Mouse (Mus musculus) forebrain, embryonic 10.5 days (tissue): ENCODE measurements at regions not wholly inside any gene's neighbourhood (a gene's known extent, or its start where the extent isn't known, plus 50 kb on each side); places are given as distances from the start of the nearest gene placed in this dataset.

Source experiments
- DNase-seq: peaks from one replicate; pipeline ENCODE4 v3.0.0-alpha.2; 2017; ENCODE audit warnings: low spot score; ENCODE audit errors: extremely low spot score
- H3K27ac ChIP-seq: fragments of 300-500 bp; sonication (generic); 2 replicates; pipeline ENCODE4 v1.5.1; 2016; ENCODE audit warnings: mild to moderate bottlenecking
- H3K27me3 ChIP-seq: fragments of 300-500 bp; sonication (generic); 2 replicates; pipeline ENCODE4 v1.6.1; 2016; ENCODE audit warnings: mild to moderate bottlenecking; ENCODE audit not compliant: poor library complexity, severe bottlenecking
- H3K36me3 ChIP-seq: fragments of 300-500 bp; sonication (generic); replicated peaks from 2 replicates; pipeline ENCODE4 v1.6.1; 2016; ENCODE audit warnings: mild to moderate bottlenecking, moderate library complexity
- H3K4me1 ChIP-seq: fragments of 300-500 bp; sonication (generic); 2 replicates; pipeline ENCODE4 v1.6.1; 2016
- H3K4me3 ChIP-seq: fragments of 300-500 bp; sonication (generic); 2 replicates; pipeline ENCODE4 v1.5.1; 2016; ENCODE audit warnings: mild to moderate bottlenecking, moderate library complexity
- H3K9me3 ChIP-seq: fragments of 300-500 bp; sonication (generic); 2 replicates; pipeline ENCODE4 v1.6.1; 2016; ENCODE audit warnings: mild to moderate bottlenecking, moderate library complexity
- WGBS: fragments of 180-500 bp; shearing (Covaris S2); methylation state at CpG from one replicate; pipeline ENCODE4 v1.1.7; 2016; 5-methylcytosine and 5-hydroxymethylcytosine counted together

DNA sequence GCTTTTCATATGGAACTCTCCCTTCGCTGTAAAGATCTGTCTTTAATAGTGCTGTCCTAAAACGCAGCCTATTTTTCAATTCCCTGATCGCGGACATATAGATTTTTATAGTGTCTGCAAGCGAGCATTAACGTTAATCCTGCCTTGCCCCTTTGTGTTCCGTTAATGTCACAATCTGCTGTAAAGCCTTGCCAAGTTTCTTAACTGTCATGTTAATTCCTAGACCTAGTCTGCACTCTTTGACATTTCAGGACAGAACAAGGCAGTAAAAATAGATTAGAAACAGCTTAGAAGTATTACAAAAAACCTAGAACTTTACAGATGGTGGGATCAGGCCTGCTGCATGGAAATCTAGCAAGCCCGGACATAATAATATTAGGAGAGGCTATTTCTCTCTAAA, 410.6 kb downstream of the Zfp536 start:
- DNase-seq, result no peak
- Histone ChIP-seq H3K9me3 (no peaks in the 10 kb centered on the region), H3K27me3 (peaks cover 4% of the 10 kb centered on the region; the same call in 1 of the 2 replicates), H3K4me1 (peaks cover 72% of the 10 kb centered on the region), H3K4me3 (peak overlapping the region; percentile 46), H3K36me3 (no peaks in the 10 kb centered on the region), H3K27ac (peak overlapping the region; percentile 90)
- WGBS, result 23% methylated on average over 8 of the region's 8 CpGs

DNA sequence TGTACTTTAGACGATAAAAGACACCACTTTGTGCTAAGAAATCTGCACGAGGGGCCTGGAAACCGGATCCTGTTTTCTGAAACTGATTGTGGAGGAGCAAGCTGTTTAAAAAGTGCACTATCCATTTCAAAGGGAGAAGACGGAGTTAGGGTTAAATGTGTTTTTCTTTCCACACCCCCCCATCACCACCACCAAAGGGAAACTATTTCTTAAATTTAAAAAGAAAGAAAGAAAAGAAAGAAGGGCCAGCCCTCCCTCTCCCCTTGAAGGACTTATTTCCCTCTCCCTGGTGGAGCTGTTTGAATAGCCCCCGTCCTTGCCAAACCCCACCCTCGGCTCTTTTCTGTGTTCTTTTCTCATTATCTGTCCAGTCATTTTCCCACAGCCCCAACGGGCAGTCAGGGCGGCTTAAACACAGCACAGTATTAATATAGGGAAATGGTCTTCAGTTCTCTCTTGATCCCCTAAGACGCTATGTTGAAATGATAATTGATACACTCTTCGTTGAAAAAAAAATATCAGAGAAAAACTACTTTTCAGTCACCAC, 409.7 kb downstream of the Zfp536 start:
- no peaks in the 10 kb centered on the region for H3K36me3 ChIP-seq
- peak overlapping the region; percentile 90 for H3K27ac ChIP-seq
- H3K4me1 ChIP-seq, result peaks cover 67% of the 10 kb centered on the region
- DNase-seq, result peak; percentile 68
- H3K4me3 ChIP-seq, result peak overlapping the region; percentile 25; the same call in 1 of the 2 replicates
- WGBS, result 8% methylated on average over 10 of the region's 10 CpGs
- peaks cover 4% of the 10 kb centered on the region; the same call in 1 of the 2 replicates for H3K27me3 ChIP-seq
- no peaks in the 10 kb centered on the region for H3K9me3 ChIP-seq

DNA sequence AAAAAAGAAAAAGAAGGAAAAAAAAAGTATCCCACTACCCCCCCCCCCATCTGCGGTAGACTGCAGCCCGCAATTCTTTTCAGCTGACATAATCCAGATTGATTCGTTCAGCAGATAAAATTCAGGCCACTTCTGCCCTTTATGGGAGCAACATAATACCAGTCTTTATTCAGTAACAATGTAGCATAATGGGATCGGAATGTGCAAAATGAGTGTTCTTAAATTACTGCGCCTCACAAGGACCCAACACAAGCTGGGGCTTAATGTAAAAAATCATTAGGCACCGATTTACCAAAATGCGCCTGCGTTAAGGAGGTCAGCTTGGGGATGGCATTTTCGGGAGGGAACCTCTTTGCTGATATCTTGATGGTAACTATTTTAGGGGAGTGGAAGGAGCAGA, 409.2 kb downstream of the Zfp536 start:
- H3K9me3 ChIP-seq, result no peaks in the 10 kb centered on the region
- H3K4me1 ChIP-seq, result peaks cover 67% of the 10 kb centered on the region
- peak overlapping the region; percentile 25; the same call in 1 of the 2 replicates for H3K4me3 ChIP-seq
- WGBS, result 9% methylated on average over 9 of the region's 9 CpGs
- H3K27ac ChIP-seq, result peak overlapping the region; percentile 90
- peaks cover 4% of the 10 kb centered on the region; the same call in 1 of the 2 replicates for H3K27me3 ChIP-seq
- no peaks in the 10 kb centered on the region for H3K36me3 ChIP-seq
- DNase-seq, result no peak

DNA sequence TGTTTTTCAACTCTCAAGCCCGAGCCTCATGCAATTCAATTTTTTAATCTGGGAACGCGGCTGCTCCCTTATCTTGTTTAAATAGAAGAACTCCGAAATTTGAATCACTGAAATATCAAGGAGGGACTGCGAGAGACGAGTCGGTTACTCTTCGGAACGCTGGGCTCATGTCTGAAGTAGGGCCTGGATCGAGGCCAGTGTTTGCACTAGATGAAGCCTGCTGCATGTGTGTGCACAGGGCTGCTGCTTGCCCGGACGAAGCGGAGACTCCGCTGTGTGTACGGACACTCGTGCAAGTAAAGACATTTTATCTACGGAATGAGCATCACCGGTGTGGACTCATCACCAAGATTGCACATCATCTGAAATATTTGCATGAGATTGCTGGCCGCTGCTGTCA, 407.4 kb downstream of the Zfp536 start:
- Histone ChIP-seq H3K27ac (peak overlapping the region; percentile 90), H3K4me1 (peaks cover 61% of the 10 kb centered on the region), H3K36me3 (no peaks in the 10 kb centered on the region), H3K27me3 (peaks cover under 1% of the 10 kb centered on the region; the same call in 1 of the 2 replicates), H3K4me3 (no peak overlapping the region), H3K9me3 (no peaks in the 10 kb centered on the region)
- DNase-seq, result no peak
- 94% methylated on average over 19 of the region's 19 CpGs for WGBS

DNA sequence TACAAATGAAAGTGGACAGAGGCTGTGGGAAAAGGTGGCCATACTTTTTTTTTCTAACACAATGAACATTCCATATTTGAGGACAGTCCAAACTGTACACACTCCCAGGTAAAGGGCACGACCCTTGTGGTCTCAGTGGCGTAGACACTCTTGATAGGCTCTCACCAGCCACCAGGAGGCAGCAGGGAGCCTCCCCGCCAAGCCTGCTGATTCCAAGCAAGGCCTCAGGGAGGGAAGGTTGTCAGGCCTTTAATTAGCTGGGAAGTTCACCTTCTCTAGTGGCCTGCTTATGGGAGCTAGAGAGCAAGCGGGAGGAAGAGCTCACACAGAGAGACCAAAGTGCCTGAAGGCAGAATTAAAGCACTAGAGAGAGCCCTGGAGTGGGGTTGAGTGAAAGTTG, 403.7 kb downstream of the Zfp536 start:
- Histone ChIP-seq H3K27ac (peak overlapping the region; percentile 62), H3K4me3 (no peak overlapping the region), H3K36me3 (no peaks in the 10 kb centered on the region), H3K9me3 (no peaks in the 10 kb centered on the region), H3K4me1 (peaks cover 36% of the 10 kb centered on the region), H3K27me3 (peaks cover 14% of the 10 kb centered on the region)
- WGBS, result 36% methylated on average over 4 of the region's 4 CpGs
- peak; percentile 41 for DNase-seq

DNA sequence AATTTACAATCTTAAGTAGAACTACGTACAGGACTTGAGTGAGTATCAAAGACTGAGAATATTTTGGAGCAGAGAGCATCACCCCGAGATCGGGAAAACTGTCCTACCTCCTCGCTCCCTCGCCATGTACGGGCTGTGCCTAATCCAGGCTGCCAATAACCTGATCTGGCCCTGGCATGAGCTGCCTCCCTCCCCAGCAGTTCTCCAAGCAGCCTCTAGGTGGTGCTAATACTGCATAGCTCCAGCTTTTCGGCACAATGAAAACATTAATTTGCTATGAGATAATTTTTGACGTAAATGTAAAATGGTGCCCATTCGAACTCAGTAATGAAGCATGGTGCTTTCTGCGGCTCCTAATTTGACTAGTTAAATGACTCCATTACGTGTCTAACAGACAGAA, 399.6 kb downstream of the Zfp536 start:
- Histone ChIP-seq H3K27me3 (peaks cover 35% of the 10 kb centered on the region), H3K9me3 (no peaks in the 10 kb centered on the region), H3K27ac (0 out of 2 replicates have a peak overlapping the region, but pooled peaks have one; percentile 4), H3K4me1 (peaks cover 62% of the 10 kb centered on the region), H3K4me3 (no peak overlapping the region; the same call in 1 of the 2 replicates), H3K36me3 (no peaks in the 10 kb centered on the region)
- WGBS, result 13% methylated on average over 11 of the region's 11 CpGs
- peak; percentile 75 for DNase-seq

DNA sequence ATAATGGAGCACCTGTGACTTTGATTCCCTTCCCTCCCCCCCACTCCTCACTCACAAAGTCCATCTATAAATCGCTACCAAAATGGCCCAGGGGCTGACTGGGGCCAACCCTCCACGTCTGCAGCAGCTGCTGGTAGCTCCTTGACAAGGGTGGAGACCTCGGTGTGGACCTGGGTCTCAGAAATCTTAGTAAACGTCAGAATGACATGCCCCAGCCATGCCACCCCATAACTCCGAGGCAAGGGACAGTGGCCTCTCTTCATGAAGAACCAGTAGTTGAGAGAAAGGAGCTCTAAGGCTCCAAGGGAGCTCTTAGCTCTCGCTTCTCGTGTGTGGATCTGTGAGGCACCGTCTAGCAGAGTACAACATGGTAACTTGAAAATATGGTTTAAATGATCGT, 398.4 kb downstream of the Zfp536 start:
- Histone ChIP-seq H3K36me3 (no peaks in the 10 kb centered on the region), H3K27me3 (peaks cover 43% of the 10 kb centered on the region), H3K4me1 (peaks cover 57% of the 10 kb centered on the region), H3K9me3 (no peaks in the 10 kb centered on the region), H3K27ac (peak overlapping the region; percentile 78), H3K4me3 (no peak overlapping the region)
- 51% methylated on average over 9 of the region's 9 CpGs for WGBS
- DNase-seq, result no peak

DNA sequence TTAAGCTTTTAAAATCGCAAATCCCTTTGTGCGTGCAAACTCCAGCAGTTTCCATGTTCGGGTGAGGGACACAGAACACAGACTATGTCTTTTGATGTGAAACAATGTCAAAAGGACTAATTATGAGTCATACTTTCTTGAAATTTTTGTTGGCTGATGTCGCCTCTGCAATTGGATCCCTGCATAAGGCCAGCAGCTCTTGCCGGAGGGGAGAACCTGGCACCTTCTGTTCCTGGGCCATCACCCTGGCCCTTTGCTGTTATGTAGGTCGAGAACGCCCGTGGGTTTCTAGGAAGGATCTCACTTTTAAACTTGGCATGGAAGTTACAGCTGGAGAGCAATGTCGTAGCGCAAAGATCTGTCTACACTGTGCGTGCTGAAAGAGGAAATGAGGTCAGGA, 397.9 kb downstream of the Zfp536 start:
- Histone ChIP-seq H3K4me1 (peaks cover 52% of the 10 kb centered on the region), H3K9me3 (no peaks in the 10 kb centered on the region), H3K27me3 (peaks cover 43% of the 10 kb centered on the region), H3K36me3 (no peaks in the 10 kb centered on the region), H3K4me3 (no peak overlapping the region), H3K27ac (peak overlapping the region; percentile 78)
- WGBS, result 53% methylated on average over 11 of the region's 11 CpGs
- DNase-seq, result no peak

DNA sequence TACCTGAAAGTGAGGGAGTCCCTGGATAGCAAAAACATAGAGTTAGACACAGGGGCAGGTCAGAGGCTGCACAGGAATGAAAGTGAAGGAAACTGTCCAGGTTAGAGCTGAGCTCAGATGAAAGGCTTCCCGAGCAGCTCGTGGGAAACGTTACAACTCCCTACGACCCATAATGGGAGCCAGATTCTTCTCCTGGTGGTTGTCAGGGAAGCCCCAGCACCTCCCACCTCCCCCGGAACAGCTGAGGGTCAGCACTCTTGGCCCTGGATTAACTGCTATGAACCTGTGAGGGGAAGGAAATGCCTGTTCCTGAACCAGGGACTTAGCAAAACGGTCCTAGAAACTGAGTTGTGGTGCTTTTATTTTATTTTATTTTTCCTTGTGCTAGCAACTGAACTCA, 397.2 kb downstream of the Zfp536 start:
- peak overlapping the region; percentile 78 for H3K27ac ChIP-seq

DNA sequence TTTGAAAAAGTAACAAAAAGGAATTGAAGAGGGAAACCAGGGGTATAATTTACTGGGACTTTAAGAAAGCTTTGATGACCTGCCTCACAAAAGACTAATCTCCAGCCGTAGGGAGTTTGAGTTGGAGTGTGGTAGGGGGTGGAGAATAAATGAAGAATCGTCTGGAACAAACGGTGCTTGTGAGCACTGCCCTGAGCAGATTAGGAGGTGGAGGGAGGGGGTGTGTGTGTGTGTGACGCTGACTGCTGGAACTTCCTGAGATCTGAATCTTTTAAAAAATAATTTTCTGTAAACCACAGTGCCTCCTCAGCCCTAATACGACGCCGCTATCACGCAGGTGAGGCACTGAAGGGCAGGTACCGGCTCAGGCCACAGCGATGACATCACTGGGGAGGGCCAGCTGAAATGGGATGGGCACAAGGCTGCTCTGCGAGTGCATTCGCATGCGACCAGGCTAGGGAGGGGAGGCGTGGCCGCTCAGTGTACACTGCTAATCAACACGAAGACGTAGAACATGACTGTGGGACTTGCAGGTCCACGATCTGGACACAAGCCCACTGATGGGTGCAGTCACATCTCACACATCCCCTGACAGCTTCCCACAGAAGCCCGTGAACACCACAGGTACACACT, 395.4 kb downstream of the Zfp536 start:
- Histone ChIP-seq H3K4me3 (peak overlapping the region; percentile 29; the same call in 1 of the 2 replicates), H3K27ac (peak overlapping the region; percentile 21; the same call in 1 of the 2 replicates), H3K36me3 (no peaks in the 10 kb centered on the region), H3K27me3 (peaks cover 34% of the 10 kb centered on the region), H3K9me3 (no peaks in the 10 kb centered on the region), H3K4me1 (peaks cover 54% of the 10 kb centered on the region)
- no peak for DNase-seq
- 30% methylated on average over 19 of the region's 19 CpGs for whole genome bisulfite sequencing

More for the DNA sequence above, 397.2 kb downstream of the Zfp536 start:
- Histone ChIP-seq H3K27me3 (peaks cover 43% of the 10 kb centered on the region), H3K4me3 (no peak overlapping the region), H3K9me3 (no peaks in the 10 kb centered on the region), H3K36me3 (no peaks in the 10 kb centered on the region), H3K4me1 (peaks cover 52% of the 10 kb centered on the region)
- WGBS, result 14% methylated on average over 6 of the region's 6 CpGs
- no peak for DNase-seq

DNA sequence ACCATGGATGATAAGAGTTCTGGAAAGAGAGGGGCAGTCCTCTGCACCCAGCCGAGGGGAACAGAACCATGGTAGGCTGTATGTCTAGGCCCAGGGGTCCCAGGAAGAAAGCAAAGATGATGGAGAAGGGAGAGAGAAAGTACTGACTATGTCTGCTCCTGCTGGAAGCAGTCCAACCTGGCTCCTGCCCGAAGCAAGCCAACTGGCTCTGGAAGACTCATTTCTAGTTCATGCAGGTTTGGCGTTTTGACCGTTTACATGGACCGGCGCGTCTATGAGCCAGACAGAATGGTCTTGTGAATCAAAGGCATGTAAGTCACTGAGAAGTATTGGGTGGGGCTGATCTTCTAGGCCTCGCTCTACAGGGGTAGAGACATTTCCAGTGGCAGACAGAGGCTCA, 385.6 kb downstream of the Zfp536 start:
- DNase-seq, result no peak
- Histone ChIP-seq H3K4me3 (no peak overlapping the region), H3K27ac (no peak overlapping the region), H3K4me1 (peaks cover 28% of the 10 kb centered on the region), H3K27me3 (no peaks in the 10 kb centered on the region), H3K36me3 (no peaks in the 10 kb centered on the region), H3K9me3 (no peaks in the 10 kb centered on the region)
- WGBS, result 94% methylated on average over 8 of the region's 8 CpGs

DNA sequence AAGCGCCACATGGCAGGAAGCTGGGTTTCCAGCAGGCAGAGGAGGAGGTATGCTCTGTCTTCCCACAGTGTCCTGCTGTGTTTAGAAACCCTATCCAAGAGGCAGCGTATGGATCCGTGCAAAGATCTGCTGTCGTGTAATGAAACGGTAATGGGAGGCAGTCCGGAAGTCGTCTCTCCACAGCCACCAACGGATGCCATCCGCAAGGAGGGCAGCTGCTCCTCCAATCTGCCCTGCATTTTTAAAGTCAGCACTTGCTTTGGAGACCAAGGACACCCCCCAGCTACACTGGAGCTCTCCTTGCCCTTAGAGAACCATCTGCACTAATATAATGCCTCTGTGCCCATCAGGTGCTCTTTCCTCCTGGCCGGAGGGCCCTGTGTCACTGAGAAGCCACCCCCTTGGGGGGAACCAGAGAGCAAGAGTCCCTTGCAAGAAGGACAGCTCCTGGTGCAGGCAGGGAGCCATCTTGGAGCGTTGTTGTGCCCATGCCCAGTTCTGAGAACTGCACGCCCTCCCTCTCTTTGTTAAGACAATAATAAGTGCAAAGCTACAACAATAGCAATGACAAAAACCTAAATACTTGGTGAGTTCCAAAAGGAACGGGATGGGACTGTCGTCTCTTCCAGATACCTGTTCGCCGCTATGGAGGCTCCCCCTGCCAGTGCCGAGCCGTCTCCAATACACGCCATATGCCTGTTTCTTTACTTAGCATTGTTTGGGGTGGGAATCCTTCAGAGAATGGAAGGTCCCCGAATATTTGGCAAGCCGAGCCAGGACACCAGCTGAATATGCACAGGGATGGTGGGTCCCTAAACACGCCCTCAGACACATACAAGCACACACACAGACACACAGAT, 384.4 kb downstream of the Zfp536 start:
- DNase-seq, result no peak
- no peak overlapping the region for H3K4me3 ChIP-seq
- H3K36me3 ChIP-seq, result no peaks in the 10 kb centered on the region
- no peaks in the 10 kb centered on the region for H3K27me3 ChIP-seq
- peaks cover 28% of the 10 kb centered on the region for H3K4me1 ChIP-seq
- WGBS, result 88% methylated on average over 22 of the region's 22 CpGs
- H3K9me3 ChIP-seq, result no peaks in the 10 kb centered on the region
- H3K27ac ChIP-seq, result peak overlapping the region; percentile 11; the same call in 1 of the 2 replicates

DNA sequence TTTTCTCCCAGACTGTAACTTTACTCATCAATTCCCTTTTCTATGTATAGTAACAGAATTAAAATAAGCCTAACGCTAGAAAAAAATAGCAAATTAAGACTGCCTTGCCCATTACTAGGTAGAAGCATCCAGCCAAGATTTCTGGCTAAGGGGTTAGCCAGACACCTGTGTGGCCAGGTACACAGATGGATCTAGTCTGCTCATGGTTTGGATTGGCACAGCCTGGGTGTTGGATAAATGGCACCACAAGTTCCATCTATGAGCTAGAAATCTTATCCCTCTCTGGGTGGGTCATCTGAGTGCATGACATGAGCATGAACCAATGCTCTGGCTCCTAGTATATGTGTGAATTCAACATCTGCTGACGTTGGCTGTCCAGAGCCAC, 383.7 kb downstream of the Zfp536 start:
- H3K27me3 ChIP-seq, result no peaks in the 10 kb centered on the region
- WGBS, result 96% methylated on average over 2 of the region's 2 CpGs
- H3K9me3 ChIP-seq, result no peaks in the 10 kb centered on the region
- H3K4me1 ChIP-seq, result peaks cover 26% of the 10 kb centered on the region
- no peak overlapping the region for H3K27ac ChIP-seq
- H3K36me3 ChIP-seq, result no peaks in the 10 kb centered on the region
- H3K4me3 ChIP-seq, result no peak overlapping the region
- DNase-seq, result no peak
